Mouse (Mus musculus): ENCODE measurements around the gene Ctnnd1. TPM values are rescaled to one million over a fixed set of nuclear protein-coding genes. Genes with fewer than 3 reads are reported as not detected.
"Not testable (repeated sequence)": the region's sequence is repeated elsewhere in the genome, so short reads cannot be mapped to it uniquely, and the experiment has no call there.

Ctnnd1 gene
- 43.3 and 44.3 TPM in 2 replicates for polyA plus RNA-seq (2016; fragmentation: Nextera tagmentation; extraction: Ambion mirVana)

DNA sequence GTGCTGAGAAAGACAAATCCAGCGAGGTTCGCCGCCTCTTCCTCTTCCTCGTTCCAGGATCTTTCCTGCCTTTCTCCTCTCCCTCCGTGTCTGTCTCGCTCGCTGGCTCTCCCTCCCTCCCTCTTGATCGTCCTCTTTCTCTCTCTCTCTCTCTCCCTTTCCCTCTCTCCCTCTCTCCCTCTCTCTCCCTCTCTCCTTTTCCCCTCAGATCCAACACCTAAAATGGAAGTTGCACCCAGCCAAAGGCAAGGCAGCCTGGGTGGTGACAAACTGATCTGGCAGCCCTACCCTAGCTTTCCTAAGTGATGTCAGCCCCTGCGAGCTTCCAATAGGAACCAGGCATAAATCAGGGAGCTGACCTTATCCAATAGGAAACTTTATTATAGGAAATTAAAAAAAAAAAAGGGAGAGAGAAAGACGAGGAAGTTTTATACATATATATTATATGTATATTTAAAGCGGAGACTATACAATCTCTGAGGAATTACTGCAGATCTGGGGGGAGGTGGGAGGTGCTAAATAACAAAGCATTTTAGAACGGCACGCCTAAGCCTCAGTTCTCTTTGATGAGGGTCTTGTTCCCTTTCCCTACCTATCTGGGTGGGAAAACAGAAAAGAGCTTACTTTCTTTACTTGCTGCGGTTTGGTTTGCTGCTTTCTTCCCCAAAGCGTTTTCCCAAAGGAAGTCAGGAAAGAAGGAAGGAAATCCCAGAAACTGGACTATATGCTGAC, at the start of gene Ctnnd1:
TSS of gene Ctnnd1 (minus strand) at position 302 of the 732 bp plus-strand sequence.
- peak; percentile 86 for DNase-seq (ENCODE audit: low spot score)
- no peaks in the 10 kb centered on the region for H3K27me3 ChIP-seq (replicated peaks; ENCODE audit: low read depth, poor library complexity, severe bottlenecking)
- no peaks in the 10 kb centered on the region for H3K9me3 ChIP-seq
- WGBS, result under 1% methylated on average over 15 of the region's 15 CpGs
- H3K36me3 ChIP-seq (replicated peaks), result peaks cover 17% of the 10 kb centered on the region
- H3K4me1 ChIP-seq, result peaks cover 23% of the 10 kb centered on the region
- H3K4me3 ChIP-seq, result peak within 1 kb of the TSS; percentile 83
- H3K27ac ChIP-seq (replicated peaks), result peak within 1 kb of the TSS; percentile 95

DNA sequence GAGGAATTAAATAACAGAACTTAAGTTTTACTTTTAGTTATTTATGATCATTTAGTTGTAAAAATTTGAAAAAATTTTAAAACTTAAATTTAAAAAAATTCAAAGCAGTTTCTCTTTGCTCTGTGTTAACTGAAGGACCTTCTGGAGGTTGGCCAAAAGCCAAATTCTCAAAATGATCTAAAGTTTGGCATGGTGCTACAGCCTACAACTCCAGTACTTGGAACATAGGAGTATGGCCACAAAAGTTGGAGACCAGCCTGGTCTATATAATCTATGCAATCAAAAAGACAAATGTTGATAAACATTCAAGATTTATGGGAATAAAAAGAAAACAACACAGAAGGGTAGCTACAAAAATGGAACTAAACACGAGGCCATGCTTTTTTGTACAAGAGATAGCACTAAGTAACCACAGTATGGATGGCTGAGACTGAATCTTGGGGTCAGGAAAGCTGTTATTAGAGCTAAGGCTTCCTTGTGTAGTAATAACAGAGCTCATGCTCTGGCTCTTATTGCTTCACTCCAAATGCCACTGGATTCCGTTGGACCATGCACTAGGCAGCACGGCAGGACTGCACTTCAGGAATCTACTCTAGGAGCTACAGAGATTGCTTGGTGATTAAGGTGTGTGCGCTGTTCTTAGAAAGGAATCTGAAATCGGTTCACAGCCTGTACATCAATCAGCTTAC, 44.6 kb upstream of the Ctnnd1 start:
- 89% methylated on average over 5 of the region's 5 CpGs for WGBS
- H3K36me3 ChIP-seq (replicated peaks), result peaks cover 98% of the 10 kb centered on the region
- no peak for DNase-seq (ENCODE audit: low spot score)
- H3K4me1 ChIP-seq, result no peaks in the 10 kb centered on the region
- no peak overlapping the region for H3K27ac ChIP-seq (replicated peaks)
- H3K4me3 ChIP-seq, result no peak overlapping the region
- no peaks in the 10 kb centered on the region for H3K27me3 ChIP-seq (replicated peaks; ENCODE audit: low read depth, poor library complexity, severe bottlenecking)
- no peaks in the 10 kb centered on the region for H3K9me3 ChIP-seq

DNA sequence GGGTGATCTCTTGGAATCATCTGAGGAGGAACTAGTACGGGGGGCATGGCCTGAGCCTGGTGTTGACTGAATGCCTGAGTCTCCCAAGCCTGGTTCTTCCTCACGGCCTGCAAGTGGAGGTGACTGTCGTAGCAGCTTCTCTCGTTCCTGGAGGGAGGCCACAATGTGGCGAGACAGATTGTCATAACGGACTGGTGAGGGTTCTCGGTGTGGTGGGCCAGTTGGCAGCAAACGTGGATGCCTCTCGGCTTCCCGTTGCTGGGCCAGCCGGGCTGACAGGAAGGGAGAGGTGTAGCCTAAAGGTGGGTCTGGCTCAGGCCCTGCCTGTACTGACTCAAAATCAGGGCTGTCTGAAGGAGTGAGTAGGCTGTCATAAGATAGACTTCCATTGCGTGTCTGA, 39.5 kb upstream of the Ctnnd1 start:
- H3K4me1 ChIP-seq, result no peaks in the 10 kb centered on the region
- H3K27ac ChIP-seq (replicated peaks), result no peak overlapping the region
- H3K27me3 ChIP-seq (replicated peaks; ENCODE audit: low read depth, poor library complexity, severe bottlenecking), result no peaks in the 10 kb centered on the region
- 91% methylated on average over 12 of the region's 12 CpGs for WGBS
- no peak for DNase-seq (ENCODE audit: low spot score)
- H3K4me3 ChIP-seq, result no peak overlapping the region
- H3K36me3 ChIP-seq (replicated peaks), result peaks cover 97% of the 10 kb centered on the region
- H3K9me3 ChIP-seq, result no peaks in the 10 kb centered on the region

DNA sequence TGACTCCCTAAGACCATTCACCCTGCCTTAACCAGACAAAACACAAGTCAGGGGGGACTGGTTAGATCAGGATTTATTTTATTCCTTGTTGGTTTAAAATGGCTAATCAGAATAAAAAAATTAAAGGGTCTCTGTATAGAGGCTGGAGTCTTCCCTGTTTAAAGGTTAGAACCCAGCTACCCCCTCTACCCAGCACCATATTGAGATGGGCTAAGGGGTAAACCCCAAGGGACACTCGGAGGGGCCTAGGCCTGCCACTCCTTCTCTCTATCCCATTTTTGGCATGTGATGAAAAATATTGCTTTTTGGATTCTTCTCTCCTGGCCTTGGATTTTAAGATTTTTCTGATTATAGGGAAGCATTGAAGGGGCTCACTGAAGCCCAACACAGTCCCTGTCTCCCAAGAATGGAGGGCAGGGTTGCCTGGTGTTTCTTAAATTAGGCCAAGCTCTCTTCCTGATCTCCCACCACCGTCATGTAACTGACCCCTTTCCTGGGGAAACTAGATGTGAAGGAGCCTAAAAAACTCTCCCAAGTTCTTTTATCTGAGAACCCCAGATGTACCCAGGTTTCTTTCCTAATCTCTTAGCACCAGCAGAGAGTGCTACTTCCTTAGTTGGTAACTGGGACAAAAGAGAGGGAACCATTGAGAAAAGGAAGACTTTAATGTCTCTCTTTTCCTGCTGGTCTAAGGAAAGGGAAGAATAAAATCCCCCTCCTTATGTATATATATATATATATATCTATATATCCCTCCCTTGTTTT, 37.7 kb upstream of the Ctnnd1 start:
- Histone ChIP-seq H3K9me3 (no peaks in the 10 kb centered on the region), H3K4me1 (no peaks in the 10 kb centered on the region), H3K27ac (replicated peaks) (no peak overlapping the region), H3K27me3 (replicated peaks; ENCODE audit: low read depth, poor library complexity, severe bottlenecking) (no peaks in the 10 kb centered on the region), H3K36me3 (replicated peaks) (peaks cover 97% of the 10 kb centered on the region), H3K4me3 (no peak overlapping the region)
- 85% methylated on average over 2 of the region's 2 CpGs for WGBS
- no peak for DNase-seq (ENCODE audit: low spot score)

DNA sequence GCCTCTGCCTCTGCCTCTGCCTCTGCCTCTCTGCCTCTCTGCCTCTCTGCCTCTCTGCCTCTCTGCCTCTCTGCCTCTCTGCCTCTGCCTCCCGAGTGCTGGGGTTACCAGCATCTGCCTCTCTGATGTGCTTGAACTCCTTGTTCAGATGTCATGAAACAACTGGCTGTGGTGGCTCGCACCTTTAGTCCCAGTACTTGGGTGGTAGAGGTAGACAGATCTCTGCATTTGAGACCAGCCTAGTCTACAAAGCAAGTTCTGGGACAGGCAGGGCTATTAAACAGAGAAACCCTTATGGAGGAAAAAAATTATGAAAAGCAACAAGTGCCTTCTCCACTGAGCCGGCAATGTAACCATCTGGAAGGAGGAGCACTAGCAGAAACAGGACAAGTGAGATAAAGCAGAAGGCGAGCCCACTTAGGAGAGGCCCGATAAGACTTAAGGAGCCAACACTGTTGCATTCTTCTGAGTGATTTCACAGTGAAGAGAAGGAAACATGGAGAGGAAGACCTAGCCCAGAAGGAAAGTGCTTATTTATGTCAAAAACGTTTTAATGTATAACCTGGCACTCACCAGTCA, 32.1 kb upstream of the Ctnnd1 start:
- WGBS, result 81% methylated on average over 6 of the region's 6 CpGs
- H3K27me3 ChIP-seq (replicated peaks; ENCODE audit: low read depth, poor library complexity, severe bottlenecking), result no peaks in the 10 kb centered on the region
- no peak overlapping the region for H3K4me3 ChIP-seq
- H3K36me3 ChIP-seq (replicated peaks), result peaks cover 75% of the 10 kb centered on the region
- no peaks in the 10 kb centered on the region for H3K9me3 ChIP-seq
- no peak for DNase-seq (ENCODE audit: low spot score)
- no peak overlapping the region for H3K27ac ChIP-seq (replicated peaks)
- peaks cover 9% of the 10 kb centered on the region for H3K4me1 ChIP-seq

DNA sequence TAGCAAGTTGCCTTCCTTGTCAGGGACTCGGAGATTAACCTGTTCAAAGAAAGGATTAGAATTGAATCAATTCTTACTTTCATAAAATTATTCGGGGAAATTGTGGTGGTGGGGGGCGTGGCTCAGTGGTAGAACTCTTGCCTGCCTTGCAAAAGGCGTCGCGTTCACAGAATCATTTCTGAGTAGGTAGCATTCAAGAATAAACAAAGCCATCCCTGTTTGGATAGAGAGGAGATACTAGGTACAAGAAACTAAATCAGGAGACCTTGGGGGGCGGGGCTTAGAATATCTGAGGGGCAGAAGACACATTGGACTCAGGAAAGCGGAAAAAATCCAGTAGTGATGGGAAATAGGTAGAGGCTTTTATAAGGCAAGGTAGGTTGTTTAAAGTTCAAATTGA, 28.5 kb upstream of the Ctnnd1 start, which contains the start of gene Tmx2:
TSS of gene Tmx2 (minus strand) at position 125 of the 400 bp plus-strand sequence.
- peaks cover 63% of the 10 kb centered on the region for H3K36me3 ChIP-seq (replicated peaks)
- 19% methylated on average over 8 of the region's 8 CpGs for WGBS
- H3K4me1 ChIP-seq, result peaks cover 25% of the 10 kb centered on the region
- peak within 1 kb of the TSS; percentile 73 for H3K4me3 ChIP-seq
- H3K9me3 ChIP-seq, result no peaks in the 10 kb centered on the region
- no peaks in the 10 kb centered on the region for H3K27me3 ChIP-seq (replicated peaks; ENCODE audit: low read depth, poor library complexity, severe bottlenecking)
- H3K27ac ChIP-seq (replicated peaks), result peak within 1 kb of the TSS; percentile 82
- no peak for DNase-seq (ENCODE audit: low spot score)

DNA sequence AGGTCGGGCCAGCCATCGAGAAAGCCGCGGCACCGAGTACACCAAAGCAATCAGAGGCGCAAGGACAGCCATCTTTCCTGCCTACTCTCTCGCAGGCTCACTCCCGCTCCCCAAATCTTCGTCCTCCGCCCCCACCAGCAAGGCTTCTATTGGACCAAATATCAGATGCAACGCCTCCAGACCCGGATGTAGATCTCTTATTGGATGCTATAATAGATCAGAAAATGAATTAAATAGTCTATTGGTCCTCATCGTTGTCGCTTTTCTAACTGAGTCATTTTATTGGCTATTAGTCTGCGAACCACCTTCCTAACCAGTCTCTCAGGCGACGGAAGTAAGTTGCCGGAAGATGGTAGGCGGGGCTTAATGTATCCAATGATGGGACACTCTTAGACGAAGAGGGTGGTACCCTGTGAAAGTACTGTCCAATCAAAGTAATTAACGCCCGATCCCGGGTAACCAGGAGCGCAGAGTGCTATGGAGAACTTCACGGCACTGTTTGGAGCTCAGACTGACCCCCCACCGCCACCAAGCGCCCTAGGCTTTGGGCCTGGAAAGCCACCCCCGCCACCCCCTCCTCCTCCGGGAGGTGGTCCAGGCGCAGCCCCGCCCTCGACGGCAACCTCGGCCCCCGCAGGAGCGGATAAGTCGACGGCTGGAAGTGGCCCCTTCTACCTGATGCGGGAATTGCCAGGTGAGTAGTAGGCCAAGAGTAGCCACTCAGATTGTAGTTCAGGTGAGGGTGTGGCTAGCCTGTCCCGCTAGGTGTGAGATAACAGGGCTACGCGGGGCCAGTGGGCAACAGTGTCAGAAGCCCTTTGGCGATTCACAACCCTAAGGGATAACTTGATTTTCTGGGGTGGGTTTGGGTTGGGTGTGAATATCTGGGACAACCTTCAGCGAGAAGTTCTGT, 27.7 kb upstream of the Ctnnd1 start, which contains the start of the genes Gm28635 and Med19:
TSS of gene Gm28635 (minus strand) at position 74 of the 913 bp plus-strand sequence.
TSS of gene Med19 (plus strand) at position 435 of the 913 bp plus-strand sequence.
- Histone ChIP-seq H3K27ac (replicated peaks) (peak within 1 kb of the TSS; percentile 82), H3K27me3 (replicated peaks; ENCODE audit: low read depth, poor library complexity, severe bottlenecking) (no peaks in the 10 kb centered on the region), H3K9me3 (no peaks in the 10 kb centered on the region), H3K4me1 (peaks cover 25% of the 10 kb centered on the region), H3K36me3 (replicated peaks) (peaks cover 63% of the 10 kb centered on the region), H3K4me3 (peak within 1 kb of the TSS; percentile 73)
- WGBS, result under 1% methylated on average over 44 of the region's 44 CpGs
- peak; percentile 94 for DNase-seq (ENCODE audit: low spot score)

DNA sequence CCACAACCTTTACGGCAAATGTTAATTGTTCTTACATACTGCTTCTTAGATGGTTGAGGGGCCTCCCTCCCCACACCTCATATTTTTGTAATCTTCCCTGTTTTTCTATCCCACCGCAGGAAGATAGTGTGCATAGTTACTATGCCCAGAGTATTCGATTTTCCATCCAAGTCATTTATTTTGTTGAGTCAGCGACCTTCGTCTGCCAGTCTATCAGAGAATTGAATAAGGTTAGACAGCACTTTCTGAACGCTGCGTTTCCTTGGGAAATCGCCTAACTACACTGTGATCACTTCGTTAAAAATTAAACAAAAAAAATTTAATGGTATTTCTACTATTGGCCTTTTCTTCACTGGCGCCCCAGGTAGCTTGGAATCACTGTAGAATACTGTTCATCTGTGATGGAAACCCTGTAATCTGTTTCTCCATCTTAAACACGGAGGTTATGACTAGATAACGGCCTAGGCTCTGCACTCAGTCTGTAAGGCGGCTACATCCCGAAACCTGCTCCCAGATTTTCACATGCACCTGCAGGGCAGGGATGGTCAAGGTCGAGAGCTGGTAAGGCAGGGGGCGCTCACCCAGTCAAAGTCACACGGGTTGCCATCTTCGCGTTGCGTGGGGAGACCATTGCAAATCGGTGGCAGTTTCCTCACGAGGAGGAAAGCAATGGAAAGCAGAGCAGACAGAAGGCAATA, 26.9 kb upstream of the Ctnnd1 start:
- peaks cover 63% of the 10 kb centered on the region for H3K36me3 ChIP-seq (replicated peaks)
- H3K4me1 ChIP-seq, result peaks cover 25% of the 10 kb centered on the region
- peak overlapping the region; percentile 80 for H3K27ac ChIP-seq (replicated peaks)
- WGBS, result 12% methylated on average over 22 of the region's 22 CpGs
- DNase-seq (ENCODE audit: low spot score), result no peak
- H3K27me3 ChIP-seq (replicated peaks; ENCODE audit: low read depth, poor library complexity, severe bottlenecking), result no peaks in the 10 kb centered on the region
- H3K9me3 ChIP-seq, result no peaks in the 10 kb centered on the region
- peak overlapping the region; percentile 73 for H3K4me3 ChIP-seq

DNA sequence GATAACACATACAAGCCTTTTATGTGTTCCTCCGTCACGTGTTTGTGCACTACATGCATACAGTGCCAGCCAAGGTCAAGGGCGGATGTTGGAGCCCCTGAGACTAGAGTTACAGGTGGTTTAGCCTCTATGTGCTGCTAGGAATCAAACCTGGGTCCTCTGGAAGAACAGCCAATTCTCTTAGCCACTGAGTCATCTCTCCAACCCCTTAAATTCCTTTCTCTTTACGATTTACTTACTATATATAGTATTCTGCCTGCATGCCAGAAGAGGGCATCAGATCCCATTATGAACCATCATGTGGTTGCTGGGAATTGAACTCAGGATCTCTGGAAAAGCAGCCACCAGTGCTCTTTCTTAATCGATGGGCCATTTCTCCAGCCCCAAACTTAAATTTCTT, 21.0 kb upstream of the Ctnnd1 start:
- H3K27me3 ChIP-seq (replicated peaks; ENCODE audit: low read depth, poor library complexity, severe bottlenecking); H3K27ac ChIP-seq (replicated peaks); DNase-seq (ENCODE audit: low spot score); H3K9me3 ChIP-seq: not testable (repeated sequence)
- Histone ChIP-seq H3K4me1 (peaks cover 18% of the 10 kb centered on the region), H3K4me3 (peak overlapping the region; percentile 93; the same call in 1 of the 2 replicates), H3K36me3 (replicated peaks) (peaks cover 65% of the 10 kb centered on the region)
- WGBS, result 72% methylated on average over 4 of the region's 5 CpGs

DNA sequence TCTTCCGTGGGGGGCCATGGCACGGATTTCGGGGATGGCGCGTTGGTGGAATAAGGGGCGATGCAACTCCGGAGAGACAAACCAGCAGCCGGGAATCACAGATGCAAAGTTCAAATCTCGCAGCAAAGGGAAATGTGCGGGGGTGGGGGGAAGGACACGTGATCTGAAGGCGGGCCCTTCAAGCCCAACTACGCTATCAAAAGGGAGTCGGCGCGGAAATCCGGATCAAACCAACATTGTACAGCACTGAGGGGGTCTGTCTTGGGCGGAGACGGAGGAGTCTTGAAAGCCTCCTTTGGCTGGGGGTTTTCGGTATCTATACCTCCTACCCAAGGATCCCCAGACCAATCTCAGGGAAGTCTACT, 20.0 kb upstream of the Ctnnd1 start, which contains the start of gene Selenoh:
TSS of gene Selenoh (minus strand) at position 202 of the 365 bp plus-strand sequence.
- peak; percentile 94 for DNase-seq (ENCODE audit: low spot score)
- H3K27ac ChIP-seq (replicated peaks), result peak within 1 kb of the TSS; percentile 99
- H3K4me1 ChIP-seq, result peaks cover 13% of the 10 kb centered on the region
- peaks cover 56% of the 10 kb centered on the region for H3K36me3 ChIP-seq (replicated peaks)
- H3K9me3 ChIP-seq, result no peaks in the 10 kb centered on the region
- WGBS, result 0% methylated on average over 20 of the region's 20 CpGs
- no peaks in the 10 kb centered on the region for H3K27me3 ChIP-seq (replicated peaks; ENCODE audit: low read depth, poor library complexity, severe bottlenecking)
- peak within 1 kb of the TSS; percentile 93 for H3K4me3 ChIP-seq
